Mouse (Mus musculus): ENCODE data around the gene Ptdss2. TPM values are rescaled to one million over a fixed set of nuclear protein-coding genes. Genes with fewer than 3 reads are reported as not detected.

Ptdss2 gene
- polyA plus RNA-seq, 2 experiments = 72.8 to 111 TPM

- WGBS (ENCODE audit: insufficient replicate concordance) = 79% methylated on average over 3 of the region's 3 CpGs
- Histone ChIP-seq H3K4me1 (replicated peaks; ENCODE audit: control insufficient read depth in 2 of 2, insufficient read depth in 2 of 2, low read length in 1 of 2) (peaks cover 0 to 6% of the 10 kb centered on the region in 2 experiments; a peak in 2 of 4 replicates), H3K4me3 (ENCODE audit: insufficient read depth in 1 of 2, low read depth in 2 of 2, low read length in 2 of 2) (no peak overlapping the region), H3K9me3 (ENCODE audit: control insufficient read depth, low read length) (no peaks in the 10 kb centered on the region), H3K4me2 (ENCODE audit: low read depth) (no peak overlapping the region), H3K9ac (replicated peaks) (no peak overlapping the region), H3K27ac (no peak overlapping the region), H3K36me3 (replicated peaks; ENCODE audit: control insufficient read depth, insufficient read depth, low read depth) (peaks cover 26% of the 10 kb centered on the region), H3K27me3 (ENCODE audit: control insufficient read depth, insufficient read depth, low read length) (no peaks in the 10 kb centered on the region)
- no peak for TF ChIP-seq CTCF (IDR thresholded peaks at IDR 0.05; ENCODE audit: low read depth)
- TF ChIP-seq EP300 (IDR thresholded peaks at IDR 0.05; ENCODE audit: low read depth) = no peak
- DNase-seq (ENCODE audit: low read depth in 3 of 3, low spot score in 3 of 3) = no peak
- no peak for ATAC-seq (ENCODE audit: insufficient read depth)
Observed at GRCm38 (mm10) chr7:141188194-141188593, 66.0 kb downstream of the Ptdss2 start.

- Histone ChIP-seq H3K9me3 (ENCODE audit: control insufficient read depth, low read length) (no peaks in the 10 kb centered on the region), H3K9ac (replicated peaks) (no peak overlapping the region), H3K4me3 (ENCODE audit: insufficient read depth in 1 of 2, low read depth in 2 of 2, low read length in 2 of 2) (no peak overlapping the region), H3K4me2 (ENCODE audit: low read depth) (no peak overlapping the region), H3K36me3 (replicated peaks; ENCODE audit: control insufficient read depth, insufficient read depth, low read depth) (peaks cover 26% of the 10 kb centered on the region), H3K4me1 (replicated peaks; ENCODE audit: control insufficient read depth in 2 of 2, insufficient read depth in 2 of 2, low read length in 1 of 2) (peaks cover 0 to 6% of the 10 kb centered on the region in 2 experiments; a peak in 2 of 4 replicates), H3K27me3 (ENCODE audit: control insufficient read depth, insufficient read depth, low read length) (no peaks in the 10 kb centered on the region), H3K27ac (no peak overlapping the region)
- TF ChIP-seq CTCF (IDR thresholded peaks at IDR 0.05; ENCODE audit: low read depth) (no peak), EP300 (IDR thresholded peaks at IDR 0.05; ENCODE audit: low read depth) (no peak)
- WGBS (ENCODE audit: insufficient replicate concordance) = 79% methylated on average over 3 of the region's 3 CpGs
- ATAC-seq (ENCODE audit: insufficient read depth) = no peak
- DNase-seq (ENCODE audit: low read depth in 3 of 3, low spot score in 3 of 3) = no peak
Observed at GRCm38 (mm10) chr7:141188733-141189132, 66.6 kb downstream of the Ptdss2 start.

GRCm38 (mm10) chr7:141190220-141190619 is 68.0 kb downstream of the Ptdss2 start:
- Histone ChIP-seq H3K27ac (no peak overlapping the region), H3K36me3 (replicated peaks; ENCODE audit: control insufficient read depth, insufficient read depth, low read depth) (peaks cover 26% of the 10 kb centered on the region), H3K9ac (replicated peaks) (no peak overlapping the region), H3K27me3 (ENCODE audit: control insufficient read depth, insufficient read depth, low read length) (no peaks in the 10 kb centered on the region), H3K9me3 (ENCODE audit: control insufficient read depth, low read length) (no peaks in the 10 kb centered on the region), H3K4me1 (replicated peaks; ENCODE audit: control insufficient read depth in 2 of 2, insufficient read depth in 2 of 2, low read length in 1 of 2) (peaks cover 3 to 9% of the 10 kb centered on the region in 2 experiments), H3K4me2 (ENCODE audit: low read depth) (no peak overlapping the region), H3K4me3 (ENCODE audit: insufficient read depth in 1 of 2, low read depth in 2 of 2, low read length in 2 of 2) (no peak overlapping the region)
- DNase-seq (ENCODE audit: low read depth in 3 of 3, low spot score in 3 of 3) = no peak
- ATAC-seq (ENCODE audit: insufficient read depth) = no peak
- TF ChIP-seq EP300 (IDR thresholded peaks at IDR 0.05; ENCODE audit: low read depth) (no peak), CTCF (IDR thresholded peaks at IDR 0.05; ENCODE audit: low read depth) (no peak)
- WGBS (ENCODE audit: insufficient replicate concordance) = 78% methylated on average over 3 of the region's 3 CpGs

- ATAC-seq (ENCODE audit: insufficient read depth) (no peak), DNase-seq (ENCODE audit: low read depth in 3 of 3, low spot score in 3 of 3) (no peak)
- WGBS (ENCODE audit: insufficient replicate concordance) = 89% methylated on average over 14 of the region's 14 CpGs
- H3K27me3 ChIP-seq (ENCODE audit: control insufficient read depth, insufficient read depth, low read length) = no peaks in the 10 kb centered on the region
- H3K36me3 ChIP-seq (replicated peaks; ENCODE audit: control insufficient read depth, insufficient read depth, low read depth) = peaks cover 26% of the 10 kb centered on the region
- H3K4me2 ChIP-seq (ENCODE audit: low read depth) = no peak overlapping the region
- TF ChIP-seq EP300 (IDR thresholded peaks at IDR 0.05; ENCODE audit: low read depth) = no peak
- TF ChIP-seq CTCF (IDR thresholded peaks at IDR 0.05; ENCODE audit: low read depth) = no peak
- peaks cover 12 to 17% of the 10 kb centered on the region in 2 experiments for H3K4me1 ChIP-seq (replicated peaks; ENCODE audit: control insufficient read depth in 2 of 2, insufficient read depth in 2 of 2, low read length in 1 of 2)
- no peak overlapping the region for H3K9ac ChIP-seq (replicated peaks)
- no peak overlapping the region for H3K4me3 ChIP-seq (ENCODE audit: insufficient read depth in 1 of 2, low read depth in 2 of 2, low read length in 2 of 2)
- H3K27ac ChIP-seq = no peak overlapping the region
- no peaks in the 10 kb centered on the region for H3K9me3 ChIP-seq (ENCODE audit: control insufficient read depth, low read length)
Observed at GRCm38 (mm10) chr7:141191036-141191435, 68.9 kb downstream of the Ptdss2 start.

GRCm38 (mm10) chr7:141191796-141192685 is 69.9 kb downstream of the Ptdss2 start:
- ATAC-seq (ENCODE audit: insufficient read depth) (no peak), DNase-seq (ENCODE audit: low read depth in 3 of 3, low spot score in 3 of 3) (no peak)
- H3K27me3 ChIP-seq (ENCODE audit: control insufficient read depth, insufficient read depth, low read length) = no peaks in the 10 kb centered on the region
- no peaks in the 10 kb centered on the region for H3K9me3 ChIP-seq (ENCODE audit: control insufficient read depth, low read length)
- peak overlapping the region; percentile 67 to 88; a peak in 3 of 4 replicates for H3K4me3 ChIP-seq (ENCODE audit: insufficient read depth in 1 of 2, low read depth in 2 of 2, low read length in 2 of 2)
- H3K9ac ChIP-seq (replicated peaks) = peak overlapping the region; percentile 84; the same call in 1 of the 2 replicates
- peak overlapping the region; percentile 78 for H3K4me2 ChIP-seq (ENCODE audit: low read depth)
- H3K36me3 ChIP-seq (replicated peaks; ENCODE audit: control insufficient read depth, insufficient read depth, low read depth) = peaks cover 26% of the 10 kb centered on the region
- H3K4me1 ChIP-seq (replicated peaks; ENCODE audit: control insufficient read depth in 2 of 2, insufficient read depth in 2 of 2, low read length in 1 of 2) = peaks cover 22 to 27% of the 10 kb centered on the region in 2 experiments
- 87% methylated on average over 24 of the region's 24 CpGs for WGBS (ENCODE audit: insufficient replicate concordance)
- H3K27ac ChIP-seq = no peak overlapping the region
- TF ChIP-seq EP300 (IDR thresholded peaks at IDR 0.05; ENCODE audit: low read depth) = no peak
- no peak for TF ChIP-seq CTCF (IDR thresholded peaks at IDR 0.05; ENCODE audit: low read depth)
